Mouse (Mus musculus): Measurements from ENCODE around the gene Reps2. TPM values are rescaled to one million over a fixed set of nuclear protein-coding genes. Genes with fewer than 3 reads are reported as not detected.

Reps2 gene
- not detected for polyA plus RNA-seq (2017; shearing (Covaris generic))

GRCm38 (mm10) chrX:162643091-162643788 is at the start of gene Reps2:
TSS of gene Reps2 (minus strand) at chrX:162643649.
- no peak for ATAC-seq

GRCm38 (mm10) chrX:162691272-162691671 is 47.8 kb upstream of the Reps2 start:
- no peak for ATAC-seq

GRCm38 (mm10) chrX:162685394-162685793 is 41.9 kb upstream of the Reps2 start:
- no peak for ATAC-seq

GRCm38 (mm10) chrX:162679506-162679905 is 36.1 kb upstream of the Reps2 start:
- ATAC-seq: no peak

GRCm38 (mm10) chrX:162678820-162679219 is 35.4 kb upstream of the Reps2 start:
- ATAC-seq: no peak

GRCm38 (mm10) chrX:162666166-162666565 is 22.7 kb upstream of the Reps2 start:
- no peak for ATAC-seq

- no peak for ATAC-seq
These were observed 16.7 kb upstream of the Reps2 start for GRCm38 (mm10) chrX:162660182-162660581.

GRCm38 (mm10) chrX:162653518-162653917 is 10.1 kb upstream of the Reps2 start:
- no peak for ATAC-seq

GRCm38 (mm10) chrX:162652445-162652844 is 9.0 kb upstream of the Reps2 start:
- ATAC-seq: no peak

GRCm38 (mm10) chrX:162651125-162651524 is 7.7 kb upstream of the Reps2 start:
- ATAC-seq: no peak

- no peak for ATAC-seq
These were observed 292 bp upstream of the Reps2 start for GRCm38 (mm10) chrX:162643789-162644092.

- no peak for ATAC-seq
These were observed 903 bp downstream of the Reps2 start for GRCm38 (mm10) chrX:162642402-162643090.

- no peak for ATAC-seq
These were observed 1.7 kb downstream of the Reps2 start for GRCm38 (mm10) chrX:162641764-162642163.

GRCm38 (mm10) chrX:162635159-162635558 is 8.3 kb downstream of the Reps2 start:
- ATAC-seq: no peak

GRCm38 (mm10) chrX:162622091-162622437 is 21.4 kb downstream of the Reps2 start:
- ATAC-seq: no peak

- ATAC-seq: no peak
These were observed 22.0 kb downstream of the Reps2 start for GRCm38 (mm10) chrX:162621194-162622090.

GRCm38 (mm10) chrX:162619705-162620104 is 23.7 kb downstream of the Reps2 start:
- ATAC-seq: no peak

GRCm38 (mm10) chrX:162618547-162618946 is 24.9 kb downstream of the Reps2 start:
- no peak for ATAC-seq

GRCm38 (mm10) chrX:162606113-162606512 is 37.3 kb downstream of the Reps2 start:
- no peak for ATAC-seq

- no peak for ATAC-seq
These were observed 43.8 kb downstream of the Reps2 start for GRCm38 (mm10) chrX:162599666-162600065.

- ATAC-seq: no peak
These were observed 52.2 kb downstream of the Reps2 start for GRCm38 (mm10) chrX:162591005-162591801.

- ATAC-seq: no peak
These were observed 53.2 kb downstream of the Reps2 start for GRCm38 (mm10) chrX:162590145-162590790.

Data from inflammation-experienced regulatory T-cells, adult 6 months (primary cell).